Mouse (Mus musculus) cortical plate, adult 2 months (tissue): Measurements from ENCODE around the gene Ddx59. TPM values are rescaled to one million over a fixed set of nuclear protein-coding genes. Genes with fewer than 3 reads are reported as not detected.
A peak's percentile ranks its signal among the peaks of the same experiment; 100 is the strongest.

Source experiments
- H3K27ac ChIP-seq: fragments of 200-500 bp; 2 replicates; pipeline ENCODE4 v1.5.1; 2012; ENCODE audit warnings: low read length, control low read depth, inconsistent platforms; ENCODE audit not compliant: insufficient read depth
- H3K4me1 ChIP-seq: fragments of 200-500 bp; 2 replicates; pipeline ENCODE4 v1.6.1; 2011; ENCODE audit warnings: low read length; ENCODE audit not compliant: control insufficient read depth, insufficient read depth
- H3K4me3 ChIP-seq: fragments of 200-500 bp; 2 replicates; pipeline ENCODE4 v1.5.1; 2011; ENCODE audit warnings: mild to moderate bottlenecking, low read length, control low read depth; ENCODE audit not compliant: insufficient read depth
- CTCF ChIP-seq: fragments of 200-500 bp; IDR thresholded peaks from 2 replicates; pipeline ENCODE4 v1.5.1; 2011; ENCODE audit warnings: mild to moderate bottlenecking, control low read depth, low read length; ENCODE audit not compliant: insufficient read depth; ENCODE audit errors: extremely low read depth
- POLR2A ChIP-seq: fragments of 200-500 bp; IDR thresholded peaks from 2 replicates; pipeline ENCODE4 v1.6.1; 2011; ENCODE audit warnings: mild to moderate bottlenecking, low read length, control low read depth; ENCODE audit not compliant: insufficient read depth; ENCODE audit errors: extremely low read depth
- polyA plus RNA-seq: library from polyadenylated mRNA; depleted of rRNA; stranded (reverse); fragments of >200 nt; gene quantifications from 2 replicates; pipeline ENCODE4 v1.2.3, GENCODE M21; 2012; rRNA removed

Ddx59 gene
- polyA plus RNA-seq, 1 experiment = 6.3 TPM

DNA sequence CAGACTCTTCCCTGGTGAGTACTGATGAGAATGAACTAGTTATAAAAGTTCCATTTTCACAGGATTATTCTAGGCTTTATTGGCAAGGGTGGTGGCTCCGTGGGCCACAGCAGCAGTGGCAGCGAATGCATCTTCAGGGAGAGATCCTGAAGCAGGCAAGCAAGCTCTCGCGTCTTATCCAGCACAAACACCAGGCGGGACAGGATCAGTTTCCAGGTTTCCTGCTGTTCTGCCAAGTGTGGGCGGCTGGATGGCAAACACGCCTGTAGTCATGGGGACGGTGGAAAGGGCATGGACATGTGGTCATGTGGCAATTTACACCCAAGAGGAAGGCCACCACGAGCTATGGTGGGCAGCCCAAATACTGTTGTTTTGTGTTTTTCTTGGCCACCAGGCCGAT, 47.4 kb downstream of the Ddx59 start:
- TF ChIP-seq CTCF (no peak), POLR2A (no peak)
- H3K27ac ChIP-seq = no peak overlapping the region
- H3K4me3 ChIP-seq = no peak overlapping the region
- H3K4me1 ChIP-seq = no peaks in the 10 kb centered on the region

DNA sequence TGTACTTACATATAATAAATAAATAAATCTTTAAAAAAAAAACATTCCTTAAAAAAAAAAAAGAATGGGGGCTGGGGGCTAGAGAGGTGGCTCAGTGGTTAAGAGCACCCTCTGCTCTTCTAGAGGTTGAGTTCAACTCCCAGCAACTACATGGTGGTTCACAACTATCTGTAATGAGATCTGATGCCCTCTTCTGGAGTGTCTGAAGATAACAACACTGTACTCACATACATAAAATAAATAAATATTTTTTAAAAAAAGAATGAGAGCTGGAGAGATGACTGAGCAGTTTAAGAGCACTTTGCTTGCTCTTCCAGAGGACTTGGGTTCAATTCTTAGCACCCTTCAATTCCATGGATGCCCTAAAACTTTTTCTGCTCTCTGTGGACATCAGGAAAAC, 50.1 kb downstream of the Ddx59 start:
- TF ChIP-seq POLR2A (no peak), CTCF (no peak)
- no peaks in the 10 kb centered on the region for H3K4me1 ChIP-seq
- no peak overlapping the region for H3K4me3 ChIP-seq
- H3K27ac ChIP-seq = no peak overlapping the region

DNA sequence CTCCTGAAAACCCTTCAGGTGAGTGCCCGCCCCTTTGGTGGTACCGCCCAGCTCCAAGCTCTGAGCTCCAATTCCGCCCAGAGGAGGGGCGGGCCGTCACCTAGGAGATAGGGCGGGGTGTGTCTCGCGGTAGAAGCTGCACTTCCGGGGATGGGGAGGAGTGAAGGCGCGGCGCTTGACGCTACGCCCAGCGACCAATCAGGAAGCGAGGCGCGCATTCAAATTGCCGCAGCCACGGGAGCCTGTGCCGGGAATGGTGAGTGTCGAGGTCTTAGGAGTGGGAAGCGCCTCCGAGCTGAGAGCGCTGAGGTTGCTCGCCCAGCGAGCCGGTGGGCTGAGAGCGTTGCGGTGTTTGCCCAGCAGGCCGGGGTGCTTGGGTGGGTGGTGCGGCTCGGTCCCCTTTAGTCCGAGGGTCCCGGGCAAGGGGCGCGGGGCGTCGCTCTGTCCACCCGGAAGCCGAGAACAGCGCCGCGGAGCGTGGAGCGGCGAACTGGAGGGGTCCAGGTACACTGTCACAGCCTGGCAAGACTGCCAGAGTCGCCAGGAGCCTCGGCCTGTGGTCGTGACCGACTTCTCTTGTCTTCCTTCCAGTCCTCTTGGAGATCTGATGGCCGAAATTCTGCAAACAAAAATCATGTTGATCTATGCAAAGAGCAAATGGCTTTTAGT, 51.2 kb downstream of the Ddx59 start, which contains the start of gene Kif14:
Gene Kif14, plus strand, starts transcription at position 201 of the 669 bp plus-strand sequence.
- TF ChIP-seq POLR2A (no peak), CTCF (no peak)
- Histone ChIP-seq H3K4me1 (no peaks in the 10 kb centered on the region), H3K27ac (no peak within 1 kb of the TSS), H3K4me3 (peak within 1 kb of the TSS; percentile 34)

DNA sequence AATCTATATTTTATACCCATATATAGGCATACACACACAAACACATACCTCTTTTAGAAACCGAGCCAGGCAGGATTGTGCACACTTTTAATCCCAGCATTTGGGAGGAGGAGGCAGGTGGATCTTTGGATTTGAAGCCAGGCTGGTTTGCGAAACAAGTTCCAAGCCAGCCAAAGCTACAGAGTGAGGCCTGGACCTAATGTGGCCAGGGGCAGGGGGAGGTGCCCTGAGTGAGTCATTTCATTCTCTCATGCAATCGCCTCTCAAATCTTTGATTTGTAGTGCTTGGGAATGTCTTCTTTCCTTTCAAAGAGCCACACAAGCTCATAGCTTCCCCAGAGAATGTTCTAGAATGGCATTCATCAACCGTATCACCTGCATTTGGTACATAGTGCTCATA, 54.3 kb downstream of the Ddx59 start:
- no peak for TF ChIP-seq POLR2A
- no peak for TF ChIP-seq CTCF
- no peak overlapping the region for H3K27ac ChIP-seq
- no peaks in the 10 kb centered on the region for H3K4me1 ChIP-seq
- no peak overlapping the region for H3K4me3 ChIP-seq

DNA sequence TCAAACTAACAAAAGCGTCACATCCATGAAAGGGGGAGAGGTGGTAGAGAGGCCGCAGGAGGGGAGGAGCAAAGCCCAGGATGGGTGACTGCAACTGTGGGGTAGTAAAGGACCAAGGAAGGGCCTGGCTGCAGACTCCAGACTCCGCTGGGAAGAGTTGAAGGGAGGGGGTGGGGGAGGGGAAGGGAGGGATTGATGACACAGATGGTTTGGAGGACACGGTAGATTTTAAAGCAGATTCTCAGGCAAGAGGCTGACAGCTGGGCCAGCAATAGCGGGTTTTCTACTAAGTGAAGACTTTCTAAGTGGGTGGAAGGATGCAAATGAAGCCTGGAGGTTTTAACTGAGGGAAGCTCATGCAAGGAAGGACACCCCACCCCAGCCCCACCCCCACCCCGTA, 55.4 kb downstream of the Ddx59 start:
- Histone ChIP-seq H3K27ac (no peak overlapping the region), H3K4me3 (no peak overlapping the region), H3K4me1 (no peaks in the 10 kb centered on the region)
- no peak for TF ChIP-seq POLR2A
- no peak for TF ChIP-seq CTCF

Other genes with a start within 250 kb of the Ddx59 start
- 1.0 and 1.6 TPM in 2 replicates for gene Mroh3, start 202.4 kb upstream of the Ddx59 start, polyA plus RNA-seq
- gene Inava, start 181.0 kb upstream of the Ddx59 start, polyA plus RNA-seq = 3.3 TPM in 2 replicates
- 6.5 and 9.7 TPM in 2 replicates for gene Gpr25, start 154.4 kb upstream of the Ddx59 start, polyA plus RNA-seq
- gene Camsap2, start 69.2 kb upstream of the Ddx59 start, polyA plus RNA-seq = 53.2 and 53.9 TPM in 2 replicates
- gene Kif14, start 51.1 kb downstream of the Ddx59 start, polyA plus RNA-seq = 0.21 and 0.30 TPM in 2 replicates
- gene Zfp281, start 209.6 kb downstream of the Ddx59 start, polyA plus RNA-seq = 12.9 and 13.4 TPM in 2 replicates